Mouse (Mus musculus) kidney, adult 8-10 months (tissue): Measurements from ENCODE around the gene Olfr352.

Source experiments
- DNase-seq, 2 experiments: peaks; one replicate each; pipeline ENCODE4 v3.0.0; 2022

The Olfr352 gene

GRCm38 (mm10) chr2:36868160-36868559 is at the start of gene Olfr352:
TSS of gene Olfr352 (plus strand) at chr2:36868460.
- no peak for DNase-seq

- no peak for DNase-seq
Observed at GRCm38 (mm10) chr2:36846010-36846409, 22.2 kb upstream of the Olfr352 start, which contains the start of gene Olfr350. TSS of gene Olfr350 (plus strand) at chr2:36846310.

GRCm38 (mm10) chr2:36862560-36862959 is 5.7 kb upstream of the Olfr352 start, which contains the start of gene Olfr351:
TSS of gene Olfr351 (minus strand) at chr2:36862660.
- DNase-seq = no peak

GRCm38 (mm10) chr2:36892836-36893235 is 24.6 kb downstream of the Olfr352 start, which contains the start of gene Olfr353:
TSS of gene Olfr353 (minus strand) at chr2:36892936.
- no peak for DNase-seq

GRCm38 (mm10) chr2:36897114-36897513 is 28.9 kb downstream of the Olfr352 start:
- no peak for DNase-seq

GRCm38 (mm10) chr2:36905380-36905779 is 37.1 kb downstream of the Olfr352 start, which contains the start of gene Olfr354:
TSS of gene Olfr354 (plus strand) at chr2:36905680.
- no peak for DNase-seq
